Mouse (Mus musculus) kidney, adult 8-10 months (tissue): ENCODE data around the gene Acvrl1.

ENCODE experiments used
- DNase-seq, 2 experiments: peaks; one replicate each; pipeline ENCODE4 v3.0.0; 2022

Acvrl1 gene

GRCm38 (mm10) chr15:101144176-101144575, 15.9 kb downstream of the Acvrl1 start:
- peak in 1 of 2 experiments; percentile 43 for DNase-seq

- DNase-seq, result peak; percentile 77 to 81
Observed at GRCm38 (mm10) chr15:101144779-101145178, 16.5 kb downstream of the Acvrl1 start.

GRCm38 (mm10) chr15:101145424-101146099, 17.2 kb downstream of the Acvrl1 start:
- DNase-seq, result peak; percentile 96 to 99

GRCm38 (mm10) chr15:101146100-101146965, 18.0 kb downstream of the Acvrl1 start:
- no peak for DNase-seq

GRCm38 (mm10) chr15:101147115-101147909, 19.0 kb downstream of the Acvrl1 start:
- no peak for DNase-seq

- no peak for DNase-seq
Observed at GRCm38 (mm10) chr15:101147910-101148273, 19.6 kb downstream of the Acvrl1 start.

GRCm38 (mm10) chr15:101148604-101149003, 20.3 kb downstream of the Acvrl1 start:
- no peak for DNase-seq

GRCm38 (mm10) chr15:101151409-101152261, 23.3 kb downstream of the Acvrl1 start:
- DNase-seq, result no peak

GRCm38 (mm10) chr15:101154700-101155616, 26.6 kb downstream of the Acvrl1 start:
- DNase-seq, result no peak

GRCm38 (mm10) chr15:101160128-101160527, 31.8 kb downstream of the Acvrl1 start:
- DNase-seq, result no peak

GRCm38 (mm10) chr15:101160591-101160990, 32.3 kb downstream of the Acvrl1 start:
- no peak for DNase-seq

- DNase-seq, result no peak
Observed at GRCm38 (mm10) chr15:101161534-101161933, 33.2 kb downstream of the Acvrl1 start.

- no peak for DNase-seq
Observed at GRCm38 (mm10) chr15:101163056-101163458, 34.7 kb downstream of the Acvrl1 start.

- DNase-seq, result no peak
Observed at GRCm38 (mm10) chr15:101163854-101164253, 35.5 kb downstream of the Acvrl1 start.

- no peak for DNase-seq
Observed at GRCm38 (mm10) chr15:101164291-101164690, 36.0 kb downstream of the Acvrl1 start.

- peak; percentile 67 to 81 for DNase-seq
Observed at GRCm38 (mm10) chr15:101165658-101166437, 37.5 kb downstream of the Acvrl1 start.

GRCm38 (mm10) chr15:101167553-101167952, 39.2 kb downstream of the Acvrl1 start:
- DNase-seq, result no peak

- no peak for DNase-seq
Observed at GRCm38 (mm10) chr15:101169910-101170309, 41.6 kb downstream of the Acvrl1 start.

GRCm38 (mm10) chr15:101170413-101170980, 42.2 kb downstream of the Acvrl1 start:
- DNase-seq, result no peak

- DNase-seq, result no peak
Observed at GRCm38 (mm10) chr15:101171272-101171671, 43.0 kb downstream of the Acvrl1 start.
